Mouse (Mus musculus): Measurements from ENCODE around the gene Ppp1r32. TPM values are rescaled to one million over a fixed set of nuclear protein-coding genes. Genes with fewer than 3 reads are reported as not detected.

Gene Ppp1r32
- total RNA-seq (2021) = 1 to 10 TPM; 1.3 to 1.9 TPM
- long read RNA-seq, partial matches to known transcripts = 0 of 1 reads
- long read RNA-seq, other reads (novel, unspliced or antisense) = 0 of 1 reads

DNA sequence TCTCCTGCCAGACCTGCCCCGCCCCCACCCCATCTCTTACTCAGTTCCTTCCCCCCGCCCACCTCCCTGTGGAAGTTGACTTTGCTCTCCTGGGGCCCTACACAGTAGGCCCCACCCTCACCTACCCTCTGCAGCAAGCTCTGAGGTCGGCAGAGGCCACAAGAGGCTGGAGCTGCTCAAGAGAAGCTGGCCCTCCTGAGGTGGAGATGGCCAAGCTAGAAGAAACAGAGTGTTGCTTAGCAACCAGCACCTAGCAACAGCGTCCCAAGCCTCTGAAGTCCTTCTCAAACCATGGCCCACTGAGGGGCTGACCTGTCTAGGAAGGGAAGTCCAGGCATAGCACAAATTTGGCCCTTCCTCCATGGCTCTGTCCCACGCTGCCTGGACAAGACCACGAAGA, at the start of gene Ppp1r32:
Gene Ppp1r32, minus strand, starts transcription at position 226 of the 400 bp plus-strand sequence.
- DNase-seq (ENCODE audit: low spot score in 2 of 2) = no peak

DNA sequence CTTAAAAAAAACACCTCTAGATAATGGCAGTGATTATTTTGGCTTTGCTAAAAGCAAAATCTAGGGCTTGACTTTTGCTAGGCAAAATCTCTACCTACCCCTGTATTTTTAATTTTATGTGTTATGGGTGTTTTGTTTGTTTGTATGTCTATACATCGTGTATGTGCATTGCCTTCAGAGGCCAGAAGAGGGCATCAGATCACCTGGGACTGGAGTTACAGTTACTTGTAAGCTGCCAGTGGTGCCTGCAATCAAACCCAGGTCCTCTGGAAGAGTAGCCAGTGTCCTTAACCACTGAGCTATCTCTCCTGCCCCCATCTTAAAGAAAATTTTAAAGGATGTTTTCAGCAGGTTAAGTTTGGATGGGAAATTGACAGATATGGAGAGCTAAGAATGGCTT, 47.4 kb upstream of the Ppp1r32 start:
- no peak for DNase-seq (ENCODE audit: low spot score in 2 of 2)

DNA sequence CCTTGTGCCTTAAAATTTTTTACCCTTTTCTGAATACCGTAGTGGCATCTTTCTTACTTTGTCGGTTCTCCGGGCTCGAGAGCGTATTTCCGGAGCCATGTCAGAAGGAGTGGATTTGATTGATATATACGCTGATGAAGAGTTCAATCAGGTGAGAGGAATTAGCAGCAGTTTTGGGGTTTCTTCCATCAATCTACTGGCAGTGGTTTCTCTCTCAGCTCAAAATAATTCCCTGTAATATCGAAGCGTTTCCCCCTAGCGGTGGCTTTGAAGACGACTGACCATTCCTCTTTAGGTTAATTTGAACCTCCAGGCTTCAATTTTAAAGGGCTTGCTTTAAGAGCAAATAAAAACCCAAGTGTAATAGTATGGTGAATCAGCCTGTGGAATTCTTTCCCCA, 43.2 kb upstream of the Ppp1r32 start, which contains the start of gene Sdhaf2:
Gene Sdhaf2, minus strand, starts transcription at position 233 of the 400 bp plus-strand sequence.
- peak in 1 of 2 experiments; percentile 39 for DNase-seq (ENCODE audit: low spot score in 2 of 2)

DNA sequence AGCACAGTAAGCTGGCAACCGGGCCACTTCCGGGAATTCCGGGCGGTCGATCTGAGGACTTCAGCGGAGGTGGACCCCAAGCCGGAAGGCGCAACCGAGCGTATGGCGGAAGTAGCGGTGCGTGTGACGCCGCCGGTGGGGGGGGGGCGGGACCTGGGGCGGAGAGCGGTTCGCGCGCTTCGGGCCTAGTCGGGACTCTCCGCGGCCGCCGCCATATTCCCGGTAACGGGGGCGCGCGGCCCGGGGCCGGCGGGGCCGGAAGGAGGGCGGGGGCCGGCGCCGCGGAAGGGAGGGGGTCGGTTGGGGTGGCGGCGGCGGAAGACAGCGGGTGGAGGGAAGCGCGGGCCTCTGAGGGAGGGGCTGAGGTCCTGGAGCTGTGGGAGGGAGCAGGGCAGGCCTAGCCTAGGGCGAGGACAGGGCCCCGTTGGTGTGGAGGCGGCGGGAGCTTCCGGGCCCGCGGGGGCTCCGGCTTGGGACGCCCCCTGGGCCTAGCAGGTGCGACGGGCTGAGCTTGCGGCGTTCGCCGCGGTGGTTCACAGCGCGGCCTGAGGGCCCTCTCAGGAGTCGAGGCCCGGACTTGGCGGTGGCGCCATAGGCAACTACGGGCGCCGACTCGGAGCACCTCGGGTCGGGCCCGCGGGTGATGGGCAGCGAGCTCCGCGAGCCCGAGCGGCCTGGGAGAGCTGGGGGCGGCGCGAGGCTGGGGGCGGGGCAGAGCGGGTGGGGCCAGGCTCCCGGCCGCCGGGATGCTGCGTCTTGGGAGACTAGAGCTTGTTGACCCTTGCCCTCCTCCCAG, 42.6 kb upstream of the Ppp1r32 start, which contains the start of gene Cpsf7:
Gene Cpsf7, plus strand, starts transcription at position 161 of the 796 bp plus-strand sequence.
- peak; percentile 85 to 90 for DNase-seq (ENCODE audit: low spot score in 2 of 2)

DNA sequence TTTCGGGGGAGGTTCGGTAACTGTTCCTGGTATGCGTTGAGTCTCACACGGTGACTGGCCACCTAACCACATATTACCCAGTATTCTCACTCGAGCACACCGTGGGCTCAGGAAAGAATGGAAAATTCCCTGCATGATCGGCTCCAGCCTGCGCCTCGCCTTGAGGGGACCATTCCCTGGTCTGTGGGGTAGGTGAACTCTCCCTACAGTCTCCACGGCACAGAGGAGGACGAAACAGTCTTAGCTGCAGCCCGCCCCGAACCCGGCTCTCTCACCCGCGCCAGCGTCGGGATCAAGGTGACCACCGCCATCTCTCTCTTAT, 42.0 kb upstream of the Ppp1r32 start:
- no peak for DNase-seq (ENCODE audit: low spot score in 2 of 2)

DNA sequence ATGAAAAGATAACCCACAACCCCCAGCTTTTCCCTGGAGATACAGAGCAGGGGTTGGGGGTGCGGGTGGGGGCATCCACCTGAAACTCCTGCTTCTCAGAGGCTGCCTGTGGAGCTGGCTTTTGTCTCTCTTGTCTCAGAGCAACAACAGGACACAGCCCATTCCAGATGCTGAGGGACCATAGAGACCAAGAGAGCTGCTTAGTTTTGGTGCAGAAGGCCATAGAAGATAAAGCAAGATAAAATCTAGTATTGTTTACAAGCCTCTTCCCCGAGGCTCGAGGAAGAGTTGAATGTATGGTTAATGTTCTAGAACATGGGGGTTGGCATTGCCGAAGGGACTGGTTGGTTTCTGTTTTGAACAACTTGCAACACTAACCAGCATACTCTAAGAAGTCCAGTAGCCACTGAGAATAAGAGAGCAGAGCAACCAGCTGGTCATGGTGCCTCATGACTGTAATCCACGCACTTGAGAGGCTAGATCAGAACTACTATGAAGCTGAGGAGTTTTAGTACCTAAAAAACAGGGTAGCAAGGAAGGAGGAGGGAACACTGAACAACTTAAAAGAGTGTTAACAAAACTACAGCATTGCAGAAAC, 40.9 kb upstream of the Ppp1r32 start:
- DNase-seq (ENCODE audit: low spot score in 2 of 2) = no peak

DNA sequence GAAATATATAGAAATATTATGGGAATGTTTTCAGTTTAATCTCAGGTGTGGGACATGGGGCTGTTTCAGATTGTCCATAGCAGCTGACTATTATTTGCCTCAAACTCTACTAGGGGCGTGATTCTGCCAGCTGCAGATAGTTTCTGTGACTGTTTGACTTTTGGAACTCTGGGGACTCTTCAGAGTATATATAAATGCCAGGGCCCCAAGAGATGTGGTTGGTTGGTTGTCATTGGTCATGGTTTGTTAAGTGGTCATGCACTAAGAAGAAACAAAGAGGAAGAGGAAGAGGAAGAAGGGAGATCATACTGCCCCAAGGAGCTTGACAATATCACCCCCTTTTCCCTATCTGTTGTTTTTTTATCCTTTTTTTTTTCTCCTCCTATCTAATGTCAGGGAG, 39.2 kb upstream of the Ppp1r32 start:
- DNase-seq (ENCODE audit: low spot score in 2 of 2) = no peak

DNA sequence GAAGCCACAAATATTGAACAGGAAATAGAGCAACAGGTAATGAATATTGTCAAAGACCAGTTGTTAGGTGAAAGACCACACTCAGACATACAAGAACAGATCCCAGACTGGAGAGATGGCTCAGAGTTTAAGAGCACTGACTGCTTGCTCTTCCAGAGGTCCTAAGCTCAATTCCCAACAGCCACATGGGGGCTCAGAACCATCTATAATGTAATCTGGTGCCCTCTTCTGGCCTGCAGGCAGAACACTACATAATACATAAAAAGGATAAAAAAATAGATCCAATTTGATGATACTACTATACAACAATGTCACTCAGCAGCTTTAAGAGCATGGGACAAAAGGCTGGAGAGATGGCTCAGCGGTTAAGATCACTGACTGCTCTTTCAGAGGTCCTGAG, 37.6 kb upstream of the Ppp1r32 start:
- DNase-seq (ENCODE audit: low spot score in 2 of 2) = peak in 1 of 2 experiments; percentile 40

DNA sequence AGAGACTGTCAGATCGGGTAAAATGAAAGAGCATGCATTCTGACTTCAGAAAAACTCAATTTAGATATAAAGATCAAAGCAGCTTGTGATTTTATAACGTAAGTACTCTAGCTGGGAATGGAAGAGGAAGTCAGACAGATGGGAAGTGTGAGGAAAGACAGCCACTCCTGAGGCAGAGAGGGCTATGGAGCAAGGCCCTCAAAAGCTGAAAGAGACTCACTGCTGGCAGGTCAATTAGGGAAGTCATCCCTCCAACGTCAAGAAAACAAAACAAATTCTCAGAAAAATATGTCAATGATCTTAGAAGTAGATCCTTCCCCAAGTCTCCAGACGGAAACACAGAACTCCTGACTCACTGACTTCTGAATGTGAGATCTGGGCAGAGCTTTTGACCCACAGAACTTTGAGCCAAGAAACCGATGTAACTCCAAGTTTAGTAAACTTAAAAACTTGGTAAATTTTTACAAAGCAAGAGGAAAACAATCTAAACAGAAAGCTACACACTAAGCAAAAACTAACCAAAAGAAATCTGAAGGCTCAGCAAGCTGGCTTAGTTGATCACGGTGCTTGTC, 28.1 kb upstream of the Ppp1r32 start:
- no peak for DNase-seq (ENCODE audit: low spot score in 2 of 2)

DNA sequence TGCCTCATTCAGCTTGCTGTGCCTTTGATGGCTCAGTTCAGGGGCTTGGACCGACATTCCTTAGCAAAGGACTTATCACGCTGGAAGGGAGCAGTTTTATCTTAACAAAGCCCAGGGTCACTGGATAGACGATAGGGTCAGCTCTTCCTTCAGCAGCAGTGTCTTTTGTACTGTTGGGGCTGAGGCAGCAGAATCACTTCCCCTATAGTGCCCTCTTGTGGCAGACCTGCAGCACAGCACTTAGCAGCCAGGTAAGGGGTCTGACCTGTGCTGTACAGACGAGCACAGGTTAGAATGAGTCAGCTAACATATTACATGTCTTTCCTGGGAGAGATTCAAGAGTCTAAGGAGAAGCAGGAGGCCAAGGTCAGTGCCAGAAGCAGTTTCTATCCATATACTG, 19.8 kb upstream of the Ppp1r32 start:
- peak in 1 of 2 experiments; percentile 46 for DNase-seq (ENCODE audit: low spot score in 2 of 2)

DNA sequence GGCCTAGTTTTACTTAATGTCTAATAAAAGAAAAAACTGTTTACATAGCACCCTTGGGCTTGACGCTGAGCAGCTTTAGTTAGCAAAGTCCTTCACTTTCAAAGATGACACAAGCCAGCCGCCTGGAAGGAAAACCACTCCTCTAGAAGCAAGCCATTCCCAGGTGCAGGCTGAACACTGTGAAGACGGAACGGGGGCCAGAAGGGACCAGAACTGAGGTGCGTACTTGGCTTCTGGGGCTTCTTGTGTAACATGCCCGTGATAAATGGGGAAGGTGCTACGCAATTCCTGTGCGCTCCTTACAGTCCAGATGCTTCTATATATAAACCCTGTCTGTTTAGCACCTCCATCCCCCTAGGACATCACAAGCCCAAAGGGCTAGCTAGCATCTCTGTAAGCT, 17.9 kb upstream of the Ppp1r32 start:
- no peak for DNase-seq (ENCODE audit: low spot score in 2 of 2)

DNA sequence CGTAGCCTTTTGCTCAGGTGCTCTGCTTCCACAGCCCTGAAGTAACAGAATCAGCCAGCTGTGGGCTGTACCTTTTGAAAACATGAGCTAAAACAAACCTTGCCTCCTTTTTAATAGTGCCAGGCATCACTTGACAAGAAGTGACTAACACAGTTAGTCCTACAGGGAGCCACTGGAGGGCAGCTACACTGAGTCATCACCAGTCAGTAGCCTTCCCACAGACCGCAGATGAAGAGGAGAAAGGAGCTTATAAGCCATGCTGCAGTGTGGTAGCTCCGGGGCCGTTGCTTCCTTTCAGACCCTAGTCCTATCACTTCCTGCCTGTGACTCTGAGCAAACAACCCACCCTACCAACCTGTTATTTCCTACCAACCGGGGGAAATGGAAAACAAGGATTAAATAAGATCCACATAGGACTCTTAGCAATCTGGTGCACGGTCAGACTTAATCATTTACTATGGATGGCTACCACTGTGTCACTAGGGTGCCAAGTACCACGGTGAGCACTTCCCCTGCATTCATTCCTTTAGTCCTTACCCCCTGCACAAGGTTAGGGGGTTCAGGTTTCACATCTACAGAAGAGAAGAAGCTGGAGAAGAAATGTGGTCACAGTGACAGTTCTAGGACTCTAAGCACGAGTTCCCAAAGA, 14.9 kb upstream of the Ppp1r32 start:
- DNase-seq (ENCODE audit: low spot score in 2 of 2) = no peak

DNA sequence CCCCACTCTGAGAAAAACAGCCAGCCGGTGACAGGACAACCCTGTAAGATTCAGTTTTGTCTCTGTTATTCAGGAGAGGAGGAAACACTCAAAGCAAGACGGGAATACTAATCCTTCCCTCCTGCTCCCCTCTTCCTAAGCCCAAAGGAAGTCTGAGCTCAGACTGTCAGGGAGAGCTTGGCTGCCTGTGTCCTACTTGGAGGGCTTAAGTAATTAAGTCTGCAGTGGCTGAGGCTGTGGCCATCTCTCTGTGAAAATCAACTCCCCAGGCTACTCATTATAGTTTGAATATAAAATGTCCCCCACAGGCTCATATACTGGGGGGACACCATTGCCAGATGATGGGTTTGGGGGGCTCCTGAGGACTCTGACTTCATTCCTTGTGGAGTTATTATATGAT, 14.2 kb upstream of the Ppp1r32 start:
- no peak for DNase-seq (ENCODE audit: low spot score in 2 of 2)

DNA sequence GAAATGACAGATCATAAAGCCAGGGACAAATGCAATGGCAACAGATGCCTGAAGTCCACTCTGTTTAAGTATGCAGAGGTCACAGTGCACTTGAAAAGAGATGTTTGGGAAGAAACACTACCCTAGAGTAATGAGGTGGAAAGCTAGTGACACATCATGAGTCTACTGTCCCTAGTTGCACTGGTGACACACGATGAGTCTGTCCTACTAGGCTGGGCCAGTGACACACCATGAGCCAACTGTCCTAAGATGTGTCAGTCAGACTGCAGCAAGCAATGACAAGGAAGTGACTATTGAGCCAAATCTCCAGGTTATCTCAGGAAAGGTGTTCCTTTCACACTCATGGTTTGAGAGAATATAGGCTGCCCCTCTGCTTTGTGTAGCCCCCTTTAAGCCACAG, 12.9 kb upstream of the Ppp1r32 start:
- DNase-seq (ENCODE audit: low spot score in 2 of 2) = no peak

DNA sequence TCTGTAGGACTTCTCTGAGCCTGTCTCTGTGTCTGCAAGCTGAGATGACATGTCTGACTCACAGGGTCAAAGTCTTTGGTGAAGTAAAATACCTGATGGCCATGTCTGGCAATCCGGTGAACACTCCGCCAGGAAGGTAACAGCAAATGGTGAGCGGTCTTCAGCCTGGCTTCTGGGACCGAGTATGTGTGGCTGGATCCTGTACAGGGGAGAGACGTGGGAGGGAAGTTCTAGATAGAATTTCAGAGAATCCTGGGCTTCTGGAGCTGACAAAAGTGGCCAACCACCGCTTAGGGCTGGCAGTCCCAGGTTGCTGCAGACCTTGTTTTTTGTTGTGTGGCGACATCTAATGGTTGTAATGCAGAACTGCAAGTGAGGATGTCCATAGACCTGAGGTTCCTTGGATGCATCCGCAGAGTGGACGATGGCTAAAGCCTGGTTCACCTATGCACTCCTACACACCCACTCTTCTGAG, 3.6 kb upstream of the Ppp1r32 start:
- peak; percentile 60 to 83 for DNase-seq (ENCODE audit: low spot score in 2 of 2)

DNA sequence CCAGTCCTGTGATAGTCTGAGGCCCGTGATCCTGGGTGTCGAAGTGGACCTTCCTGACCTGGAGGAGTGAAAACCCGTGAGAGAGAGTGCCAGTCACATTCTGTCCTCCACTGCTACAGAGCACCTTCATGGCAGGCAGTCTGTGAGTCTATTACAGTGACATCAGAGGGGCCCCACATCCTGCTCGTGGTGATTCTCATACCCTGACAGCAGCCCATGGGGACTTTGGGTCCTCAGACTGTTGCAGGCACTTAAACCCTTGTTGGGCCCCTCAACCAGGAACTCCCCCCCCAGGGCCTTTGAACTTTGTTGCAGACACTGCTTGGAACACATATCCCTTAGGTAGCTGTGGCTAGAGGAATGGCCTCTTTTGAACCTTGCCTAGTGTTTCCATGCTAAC, 3.2 kb downstream of the Ppp1r32 start:
- no peak for DNase-seq (ENCODE audit: low spot score in 2 of 2)

DNA sequence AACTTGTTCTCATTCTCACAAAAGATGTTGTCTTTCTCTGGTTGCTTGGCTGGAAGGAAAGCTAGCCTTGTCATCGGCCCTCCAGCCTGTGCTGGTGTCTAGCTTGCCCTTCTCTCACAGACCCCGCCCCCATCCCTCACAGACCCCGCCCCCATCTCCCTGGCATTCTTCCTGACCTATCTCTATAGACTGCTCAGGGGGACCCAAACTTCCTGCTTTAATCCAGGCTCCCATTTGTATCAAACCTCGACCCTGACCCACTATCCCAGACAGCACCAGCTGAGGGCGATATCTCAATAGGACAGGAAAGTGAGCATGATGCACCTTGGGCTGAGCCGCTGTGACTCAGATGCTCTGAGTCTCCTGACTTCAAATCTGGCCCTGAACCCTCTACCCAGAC, 8.9 kb downstream of the Ppp1r32 start:
- DNase-seq (ENCODE audit: low spot score in 2 of 2) = no peak

DNA sequence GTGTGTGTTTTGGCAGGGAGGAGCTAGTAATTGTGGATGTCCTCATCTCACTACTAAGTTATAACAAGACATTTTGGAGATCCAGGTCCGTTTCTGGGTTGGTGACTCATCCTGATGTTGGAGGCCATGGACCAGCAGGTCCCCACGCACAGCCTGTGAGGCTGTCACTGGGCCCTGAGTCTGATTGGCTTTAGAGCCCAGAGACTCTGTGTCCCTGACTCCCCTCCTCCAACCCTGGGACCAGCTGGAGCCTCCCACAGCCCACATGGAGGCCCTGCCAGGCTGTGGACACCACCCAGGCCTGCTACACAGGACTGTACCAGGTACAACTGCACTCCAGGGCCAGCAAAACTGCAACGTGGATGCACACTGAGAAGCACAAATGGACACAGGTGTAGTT, 9.8 kb downstream of the Ppp1r32 start:
- DNase-seq (ENCODE audit: low spot score in 2 of 2) = no peak

DNA sequence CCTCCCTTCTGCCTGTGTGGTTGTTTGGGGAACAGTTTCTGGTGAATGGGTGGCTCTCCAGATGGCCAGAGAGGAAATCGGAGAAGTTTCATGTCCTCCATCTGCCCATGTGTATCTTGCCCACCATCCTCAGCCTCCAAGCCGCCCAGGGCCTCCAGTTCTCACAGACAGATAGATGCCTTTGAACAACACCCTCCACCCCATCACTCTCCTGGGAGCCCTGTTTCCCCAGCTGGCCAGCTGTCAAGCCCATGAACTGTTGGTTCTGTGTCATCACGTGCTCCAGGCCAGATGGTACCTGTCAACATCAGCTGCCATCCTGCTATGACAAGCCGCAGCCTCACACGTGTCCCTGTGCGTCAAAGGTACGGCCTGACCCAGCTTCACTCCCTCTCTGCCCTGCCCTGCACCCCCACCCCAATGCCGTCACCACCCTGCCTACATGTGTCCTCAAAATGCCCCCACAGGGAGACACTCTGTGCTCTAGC, 13.5 kb downstream of the Ppp1r32 start:
- peak; percentile 56 to 76 for DNase-seq (ENCODE audit: low spot score in 2 of 2)

DNA sequence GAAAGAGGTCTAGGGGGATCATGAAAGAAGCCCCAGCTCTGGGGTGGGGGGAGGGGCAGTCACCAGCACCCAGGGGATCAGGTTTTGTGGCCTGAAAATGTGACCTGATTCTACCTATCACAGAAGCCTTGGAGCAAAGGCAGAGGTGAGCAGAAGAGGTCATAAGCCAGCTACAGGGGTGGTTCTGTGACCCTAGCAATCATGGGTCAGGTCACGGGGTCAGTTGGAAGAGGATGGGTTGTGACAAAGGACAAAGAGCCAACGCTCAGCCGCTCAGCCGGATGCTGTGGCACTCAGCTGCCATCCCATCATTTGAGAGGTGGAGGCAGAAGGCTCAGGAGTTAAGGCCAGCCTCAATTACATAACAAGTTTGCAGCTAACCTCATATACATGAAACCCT, 18.3 kb downstream of the Ppp1r32 start:
- DNase-seq (ENCODE audit: low spot score in 2 of 2) = no peak

DNA sequence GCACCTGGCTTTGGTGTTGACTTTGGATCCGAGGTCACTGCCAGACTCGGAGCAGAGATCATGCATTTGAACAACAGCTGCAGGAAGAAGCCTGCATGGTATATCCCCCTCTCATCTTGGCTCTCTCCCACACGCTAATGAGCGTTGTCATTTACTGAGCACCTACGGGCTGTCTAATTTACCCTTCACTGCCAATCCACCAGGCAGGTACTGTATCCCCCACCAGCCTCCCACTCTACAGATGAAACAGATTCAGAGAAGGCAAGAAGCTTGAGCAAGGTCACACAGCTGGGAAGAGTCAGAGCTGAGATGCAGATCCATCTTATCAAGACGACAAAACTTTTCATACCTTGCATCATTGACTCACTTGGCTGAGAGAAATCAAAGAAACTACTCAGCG, 21.1 kb downstream of the Ppp1r32 start:
- no peak for DNase-seq (ENCODE audit: low spot score in 2 of 2)

DNA sequence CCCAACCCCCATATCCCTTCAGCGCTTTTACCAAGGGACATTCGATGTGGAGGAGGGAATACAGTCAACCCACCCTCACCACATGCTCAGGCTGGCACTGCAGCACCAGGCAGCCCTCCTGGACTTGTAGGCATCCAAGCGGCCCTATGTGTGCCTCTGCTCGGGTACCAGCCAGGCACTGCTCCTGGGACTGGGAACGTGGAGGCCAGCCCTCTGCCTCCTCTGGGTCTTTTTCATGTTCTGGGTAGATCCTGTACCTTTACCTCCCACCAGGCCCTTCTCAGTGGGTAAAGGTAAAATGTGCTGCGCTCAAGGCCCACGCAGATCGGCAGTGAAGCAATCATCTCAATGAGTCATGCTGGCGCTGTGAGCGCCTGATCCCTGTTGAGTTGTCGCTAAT, 22.8 kb downstream of the Ppp1r32 start:
- peak; percentile 66 to 86 for DNase-seq (ENCODE audit: low spot score in 2 of 2)
